Mouse (Mus musculus) ovary, adult 18-20 months (tissue): Measurements from ENCODE around the gene Ptgis.

ENCODE experiments used
- DNase-seq: peaks from one replicate; pipeline ENCODE4 v3.0.0; 2022; ENCODE audit warnings: low spot score, mixed read lengths

The Ptgis gene

GRCm38 (mm10) chr2:167240008-167240964 lies at the start of gene Ptgis:
Gene Ptgis, minus strand, starts transcription at chr2:167240604.
- DNase-seq = no peak

GRCm38 (mm10) chr2:167281461-167281860 lies 41.1 kb upstream of the Ptgis start:
- DNase-seq = peak; percentile 1

GRCm38 (mm10) chr2:167280986-167281310 lies 40.5 kb upstream of the Ptgis start:
- DNase-seq = no peak

GRCm38 (mm10) chr2:167280090-167280985 lies 39.9 kb upstream of the Ptgis start:
- DNase-seq = peak; percentile 22

GRCm38 (mm10) chr2:167278751-167279526 lies 38.5 kb upstream of the Ptgis start:
- DNase-seq = peak; percentile 11

GRCm38 (mm10) chr2:167278011-167278410 lies 37.6 kb upstream of the Ptgis start:
- peak; percentile 1 for DNase-seq

GRCm38 (mm10) chr2:167277026-167277425 lies 36.6 kb upstream of the Ptgis start:
- peak; percentile 1 for DNase-seq

GRCm38 (mm10) chr2:167275856-167276255 lies 35.5 kb upstream of the Ptgis start:
- DNase-seq = peak; percentile 0

GRCm38 (mm10) chr2:167274713-167275465 lies 34.5 kb upstream of the Ptgis start:
- peak; percentile 1 for DNase-seq

- peak; percentile 1 for DNase-seq
These were observed 32.9 kb upstream of the Ptgis start for GRCm38 (mm10) chr2:167273206-167273740.

- peak; percentile 1 for DNase-seq
These were observed 32.3 kb upstream of the Ptgis start for GRCm38 (mm10) chr2:167272706-167273105.

- peak; percentile 0 for DNase-seq
These were observed 30.7 kb upstream of the Ptgis start for GRCm38 (mm10) chr2:167271121-167271521.

GRCm38 (mm10) chr2:167270496-167270895 lies 30.1 kb upstream of the Ptgis start:
- DNase-seq = peak; percentile 0

- peak; percentile 0 for DNase-seq
These were observed 28.3 kb upstream of the Ptgis start for GRCm38 (mm10) chr2:167268721-167269120.

- DNase-seq = peak; percentile 0
These were observed 27.9 kb upstream of the Ptgis start for GRCm38 (mm10) chr2:167268411-167268690.

- peak; percentile 1 for DNase-seq
These were observed 27.4 kb upstream of the Ptgis start for GRCm38 (mm10) chr2:167267531-167268410.

- DNase-seq = no peak
These were observed 25.8 kb upstream of the Ptgis start for GRCm38 (mm10) chr2:167266231-167266630.

GRCm38 (mm10) chr2:167265806-167266205 lies 25.4 kb upstream of the Ptgis start:
- peak; percentile 2 for DNase-seq

- peak; percentile 0 for DNase-seq
These were observed 24.6 kb upstream of the Ptgis start for GRCm38 (mm10) chr2:167265021-167265420.

GRCm38 (mm10) chr2:167263931-167264330 lies 23.5 kb upstream of the Ptgis start:
- DNase-seq = peak; percentile 1
